Comparison of ENCODE assay signal across 8 mouse cellular contexts in genomic region chr2:168992642-168993420, GRCm38 (mm10). TPM values are rescaled to one million over a fixed set of nuclear protein-coding genes. Genes with fewer than 3 reads are reported as not detected.
A peak's percentile ranks its signal among the peaks of the same experiment; 100 is the strongest.
DNase-seq lines count a peak whose midpoint lies in the region.

No protein-coding gene starts in this region.

- no peak overlapping the region for H3K27ac ChIP-seq in embryonic facial prominence, embryonic 10.5 days (replicated peaks)

- WGBS in embryonic facial prominence, embryonic 10.5 days = 74% methylated on average over 22 of the region's 22 CpGs

- no peaks in the 10 kb centered on the region for H3K36me3 ChIP-seq in embryonic facial prominence, embryonic 10.5 days (replicated peaks)

- H3K27me3 ChIP-seq in embryonic facial prominence, embryonic 10.5 days (replicated peaks; ENCODE audit: low read depth, poor library complexity, severe bottlenecking) = no peaks in the 10 kb centered on the region

- intact Hi-C loops in heart, postnatal 10 days (cut with DNase I) = loop anchor here (5.0 kb wide), 2 partner anchors 69 to 1109 kb away; no protein-coding TSS in a partner anchor
- intact Hi-C loops in heart, postnatal 25 days (cut with DNase I) = no loop called here

- no peaks in the 10 kb centered on the region for H3K9me3 ChIP-seq in embryonic facial prominence, embryonic 10.5 days

- peak; percentile 25 to 46 for DNase-seq in heart, postnatal 10 days
- no peak for DNase-seq in heart, postnatal 25 days (ENCODE audit: low spot score)
- peak; percentile 59 for DNase-seq in right cerebral cortex, postnatal 4 days
- no peak for DNase-seq in right cerebral cortex, postnatal 25 days
- peak; percentile 64 for DNase-seq in embryonic facial prominence, embryonic 10.5 days (ENCODE audit: low spot score)
- DNase-seq in lung, postnatal 10 days = peak; percentile 56
- no peak for DNase-seq in urinary bladder, postnatal 36 days (ENCODE audit: low spot score in 2 of 2)
- DNase-seq in frontal cortex, postnatal 36 days (ENCODE audit: low spot score in 2 of 2) = no peak

- H3K4me3 ChIP-seq in embryonic facial prominence, embryonic 10.5 days = no peak overlapping the region

- H3K4me1 ChIP-seq in embryonic facial prominence, embryonic 10.5 days = no peaks in the 10 kb centered on the region; the same call in 1 of the 2 replicates

RNA-seq across cellular contexts. Expression of gene Zfp64, which starts 37.4 kb away (rescaled TPM):
- 10 to 100 TPM; 11.7 to 12.1 TPM for total RNA-seq in heart, postnatal 10 days (2021)
- 1 to 10 TPM; 8.7 to 8.8 TPM for total RNA-seq in heart, postnatal 25 days (2021)
- polyA plus RNA-seq in embryonic facial prominence, embryonic 10.5 days (2016; fragmentation: Nextera tagmentation; extraction: Ambion mirVana) = 44.6 and 47.4 TPM in 2 replicates

Comparison
In these comparisons a context has a peak if more than half of its experiments do, and no peak if none do; other contexts are left out.
1. DNase-seq: peak in heart, postnatal 10 days (2 of 2), right cerebral cortex, postnatal 4 days (single experiment), embryonic facial prominence, embryonic 10.5 days (single experiment) and lung, postnatal 10 days (single experiment); none in heart, postnatal 25 days (single experiment), right cerebral cortex, postnatal 25 days (single experiment), urinary bladder, postnatal 36 days (0 of 2) and frontal cortex, postnatal 36 days (0 of 2).